Mouse (Mus musculus) forebrain, embryonic 14.5 days (tissue): ENCODE data around the gene Higd2a. TPM values are rescaled to one million over a fixed set of nuclear protein-coding genes. Genes with fewer than 3 reads are reported as not detected.

ENCODE experiments used
- ATAC-seq: fragments of 200-750 bp; cut with Nextera tagmentation; 2 replicates; pipeline ENCODE4 v1.8.0; 2017; ENCODE audit warnings: mild to moderate bottlenecking, moderate library complexity
- DNase-seq: peaks from one replicate; pipeline ENCODE4 v3.0.0-alpha.2; 2015; ENCODE audit warnings: low spot score
- H3K27ac ChIP-seq: fragments of 300-500 bp; sonication (generic); 2 replicates; pipeline ENCODE4 v1.5.1; 2014; ENCODE audit warnings: low read depth, mild to moderate bottlenecking, control low read depth, low read length, moderate library complexity
- H3K27me3 ChIP-seq: fragments of 300-500 bp; sonication (generic); replicated peaks from 2 replicates; pipeline ENCODE4 v1.6.1; 2014; ENCODE audit warnings: low read length, control low read depth, mixed read lengths; ENCODE audit not compliant: control insufficient read depth, insufficient read depth
- H3K36me3 ChIP-seq: fragments of 300-500 bp; sonication (generic); 2 replicates; pipeline ENCODE4 v1.6.1; 2014; ENCODE audit warnings: low read length, control low read depth; ENCODE audit not compliant: control insufficient read depth, insufficient read depth
- H3K4me1 ChIP-seq: fragments of 300-500 bp; sonication (generic); 2 replicates; pipeline ENCODE4 v1.6.1; 2014; ENCODE audit warnings: antibody characterized with exemption, low read length, control low read depth; ENCODE audit not compliant: control insufficient read depth, insufficient read depth
- H3K4me2 ChIP-seq: fragments of 300-500 bp; sonication (generic); 2 replicates; pipeline ENCODE4 v1.6.1; 2014; ENCODE audit warnings: mild to moderate bottlenecking, control low read depth, low read length
- H3K4me3 ChIP-seq: fragments of 300-500 bp; sonication (generic); 2 replicates; pipeline ENCODE4 v1.5.1; 2014; ENCODE audit warnings: low read depth, low read length, control low read depth
- H3K9ac ChIP-seq: fragments of 300-500 bp; sonication (generic); 2 replicates; pipeline ENCODE4 v1.6.1; 2014; ENCODE audit warnings: mild to moderate bottlenecking, low read length, control low read depth, moderate library complexity
- H3K9me3 ChIP-seq: fragments of 300-500 bp; sonication (generic); replicated peaks from 2 replicates; pipeline ENCODE4 v1.6.1; 2016; ENCODE audit warnings: low read length, control low read depth, mixed read lengths; ENCODE audit not compliant: control insufficient read depth
- WGBS: fragments of 180-500 bp; shearing (Covaris S2); extraction: QIAGEN DNeasy Blood & Tissue Kit; methylation state at CpG from one replicate; pipeline ENCODE4 v1.1.7; 2014; 5-methylcytosine and 5-hydroxymethylcytosine counted together
- microRNA-seq: library from miRNA; unstranded; fragments of <30 nt; microRNA quantifications from one replicate; pipeline ENCODE4, GENCODE M21; 2016
- polyA plus RNA-seq: library from polyadenylated mRNA; unstranded; fragments of >200 nt; fragmentation: Nextera tagmentation; extraction: Ambion mirVana; gene quantifications from 2 replicates; pipeline ENCODE4 v1.2.1, GENCODE M21; 2014

The Higd2a gene
- polyA plus RNA-seq, 1 experiment from 2014 or later: 245 TPM

GRCm38 (mm10) chr13:54621155-54621932 is 31.3 kb downstream of the Higd2a start, which contains the start of gene Faf2:
Gene Faf2 (plus strand): TSS chr13:54621784.
- H3K27me3 ChIP-seq: no peaks in the 10 kb centered on the region
- H3K4me3 ChIP-seq: peak within 1 kb of the TSS; percentile 92
- WGBS: 10% methylated on average over 44 of the region's 44 CpGs
- peak; percentile 98 for DNase-seq
- peak; percentile 100 for ATAC-seq
- H3K9ac ChIP-seq: peak within 1 kb of the TSS; percentile 94
- H3K4me2 ChIP-seq: peak within 1 kb of the TSS; percentile 92
- H3K36me3 ChIP-seq: no peaks in the 10 kb centered on the region
- H3K9me3 ChIP-seq: no peaks in the 10 kb centered on the region
- H3K27ac ChIP-seq: peak within 1 kb of the TSS; percentile 81
- H3K4me1 ChIP-seq: peaks cover 7% of the 10 kb centered on the region

- H3K4me3 ChIP-seq: peak overlapping the region; percentile 92
- H3K27me3 ChIP-seq: no peaks in the 10 kb centered on the region
- DNase-seq (no peak), ATAC-seq (no peak; the same call in 1 of the 2 replicates)
- peak overlapping the region; percentile 94 for H3K9ac ChIP-seq
- H3K36me3 ChIP-seq: no peaks in the 10 kb centered on the region
- H3K27ac ChIP-seq: peak overlapping the region; percentile 81
- WGBS: 1% methylated on average over 26 of the region's 27 CpGs
- peak overlapping the region; percentile 92 for H3K4me2 ChIP-seq
- no peaks in the 10 kb centered on the region for H3K9me3 ChIP-seq
- peaks cover 7% of the 10 kb centered on the region for H3K4me1 ChIP-seq
Measured at GRCm38 (mm10) chr13:54621960-54622521, 32.0 kb downstream of the Higd2a start.

GRCm38 (mm10) chr13:54629128-54629527 is 39.1 kb downstream of the Higd2a start:
- DNase-seq: no peak
- Histone ChIP-seq H3K4me2 (no peak overlapping the region), H3K27ac (no peak overlapping the region), H3K9me3 (no peaks in the 10 kb centered on the region), H3K9ac (no peak overlapping the region), H3K36me3 (peaks cover 14% of the 10 kb centered on the region; the same call in 1 of the 2 replicates), H3K27me3 (no peaks in the 10 kb centered on the region), H3K4me3 (no peak overlapping the region), H3K4me1 (no peaks in the 10 kb centered on the region; the same call in 1 of the 2 replicates)
- ATAC-seq: no peak
- WGBS: 92% methylated on average over 4 of the region's 4 CpGs

- no peak for ATAC-seq
- Histone ChIP-seq H3K27me3 (no peaks in the 10 kb centered on the region), H3K4me2 (no peak overlapping the region), H3K4me3 (no peak overlapping the region), H3K27ac (no peak overlapping the region), H3K36me3 (peaks cover 19% of the 10 kb centered on the region; the same call in 1 of the 2 replicates), H3K9ac (no peak overlapping the region), H3K4me1 (no peaks in the 10 kb centered on the region), H3K9me3 (no peaks in the 10 kb centered on the region)
- WGBS: 74% methylated on average over 3 of the region's 3 CpGs
- DNase-seq: no peak
Measured at GRCm38 (mm10) chr13:54632731-54633277, 42.8 kb downstream of the Higd2a start.

GRCm38 (mm10) chr13:54635011-54635410 is 45.0 kb downstream of the Higd2a start:
- no peaks in the 10 kb centered on the region for H3K27me3 ChIP-seq
- DNase-seq (no peak), ATAC-seq (no peak)
- H3K36me3 ChIP-seq: peaks cover 31% of the 10 kb centered on the region
- H3K4me2 ChIP-seq: no peak overlapping the region
- H3K9ac ChIP-seq: no peak overlapping the region
- H3K4me1 ChIP-seq: no peaks in the 10 kb centered on the region
- WGBS: 96% methylated on average over 3 of the region's 3 CpGs
- H3K4me3 ChIP-seq: no peak overlapping the region
- H3K9me3 ChIP-seq: no peaks in the 10 kb centered on the region
- H3K27ac ChIP-seq: no peak overlapping the region

Small RNAs within 50 kb of the gene (microRNA-seq; reads per million reads assigned to microRNA genes)
- gene Gm24195: not detected

Other genes starting within 250 kb of the Higd2a start
- gene Cplx2, start 218.9 kb upstream of the Higd2a start, polyA plus RNA-seq: 23.4 and 25.7 TPM in 2 replicates
- gene Thoc3, start 121.4 kb upstream of the Higd2a start, polyA plus RNA-seq: 114 and 117 TPM in 2 replicates
- 23.0 and 25.9 TPM in 2 replicates for gene Simc1, start 86.4 kb upstream of the Higd2a start, polyA plus RNA-seq
- 259 and 289 TPM in 2 replicates for gene 4833439L19Rik, start 24.8 kb upstream of the Higd2a start, polyA plus RNA-seq
- 57.4 and 72.5 TPM in 2 replicates for gene Arl10, start 15.2 kb upstream of the Higd2a start, polyA plus RNA-seq
- 31.4 and 38.8 TPM in 2 replicates for gene Nop16, start 117 bp upstream of the Higd2a start, polyA plus RNA-seq
- gene Cltb, start 21.1 kb downstream of the Higd2a start, polyA plus RNA-seq: 84.4 and 107 TPM in 2 replicates
- gene Faf2, start 31.6 kb downstream of the Higd2a start, polyA plus RNA-seq: 90.3 and 93.9 TPM in 2 replicates
- gene Rnf44, start 103.7 kb downstream of the Higd2a start, polyA plus RNA-seq: 73.5 and 86.4 TPM in 2 replicates
- 0.05 and 0.14 TPM in 2 replicates for gene Cdhr2, start 111.3 kb downstream of the Higd2a start, polyA plus RNA-seq
- gene Gprin1, start 159.7 kb downstream of the Higd2a start, polyA plus RNA-seq: 16.8 and 17.4 TPM in 2 replicates
- gene Sncb, start 176.4 kb downstream of the Higd2a start, polyA plus RNA-seq: 25.7 and 31.8 TPM in 2 replicates
- gene Eif4e1b, start 193.8 kb downstream of the Higd2a start, polyA plus RNA-seq: not detected in 2 replicates
- 16.0 and 16.3 TPM in 2 replicates for gene Tspan17, start 199.2 kb downstream of the Higd2a start, polyA plus RNA-seq